24 mouse cellular contexts compared by ENCODE assay signal in the genomic region with DNA sequence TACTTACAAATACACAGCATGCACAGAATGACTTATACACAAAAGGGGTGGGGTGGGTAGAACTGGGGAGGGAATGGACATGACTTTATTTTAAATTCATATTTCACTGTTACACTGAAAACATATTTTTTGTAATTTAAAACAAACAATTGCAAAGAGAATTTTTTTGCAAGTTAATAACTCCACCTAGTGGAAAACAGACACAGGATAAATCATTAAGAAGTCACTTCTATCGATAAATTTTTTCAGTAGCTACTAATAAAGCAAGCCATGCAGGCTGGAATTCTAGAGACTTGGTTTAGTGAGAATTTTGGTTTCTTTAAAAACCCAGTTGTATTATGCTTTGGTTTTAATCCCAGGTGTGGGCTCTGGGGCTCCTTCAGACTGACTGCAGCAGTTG. TPM values are rescaled to one million over a fixed set of nuclear protein-coding genes. Genes with fewer than 3 reads are reported as not detected.
A peak's percentile ranks its signal among the peaks of the same experiment; 100 is the strongest.
DNase-seq lines count a peak whose midpoint lies in the region; TF ChIP-seq lines count a peak whose summit lies in the region.
"Had no signal": no experiment of that assay in that cellular context is flagged by ENCODE, and none has a peak within 500 bp of the region (broad histone marks: within the 10 kb centered on the region; RNA-seq: fewer than 3 reads in every experiment).

No protein-coding gene starts in this region.

- H3K4me3 ChIP-seq in gastrocnemius, adult 2 months = no peak overlapping the region
- H3K4me3 ChIP-seq in left cerebral cortex, adult 2 months = no peak overlapping the region
- no peak overlapping the region for H3K4me3 ChIP-seq in MEL (ENCODE audit: control insufficient read depth in 1 of 2, insufficient read depth in 1 of 2, low read depth in 2 of 2, low read length in 2 of 2)
- H3K4me3 ChIP-seq in kidney, adult 2 months (ENCODE audit: insufficient read depth, low read depth, low read length) = no peak overlapping the region
- H3K4me3 ChIP-seq: forebrain, embryonic 10.5 days; forebrain, embryonic 13.5 days; heart, embryonic 12.5 days; heart, embryonic 15.5 days; hindbrain, embryonic 12.5 days; hindbrain, embryonic 15.5 days had no signal

- H3K79me2 ChIP-seq in MEL (ENCODE audit: control insufficient read depth, insufficient read depth, low read length, poor library complexity) = 0 out of 2 replicates have a peak, but pooled peaks cover 3% of the 10 kb centered on the region

- H3K9me3 ChIP-seq in MEL (replicated peaks; ENCODE audit: insufficient read depth, low read length) = no peaks in the 10 kb centered on the region
- H3K9me3 ChIP-seq: forebrain, embryonic 10.5 days; forebrain, embryonic 13.5 days; G1E; heart, embryonic 15.5 days; hindbrain, embryonic 12.5 days; hindbrain, embryonic 15.5 days had no signal

- no peak overlapping the region for H3K9ac ChIP-seq in MEL (ENCODE audit: control insufficient read depth, low read depth, low read length, poor library complexity, severe bottlenecking)
- H3K9ac ChIP-seq: forebrain, embryonic 13.5 days; heart, embryonic 12.5 days; heart, embryonic 15.5 days; hindbrain, embryonic 12.5 days; hindbrain, embryonic 15.5 days had no signal

- TF ChIP-seq RAD21 in MEL (IDR thresholded peaks at IDR 0.05; ENCODE audit: low read depth, low read length) = peak; percentile 10

- H3K4me1 ChIP-seq in MEL (ENCODE audit: control insufficient read depth in 1 of 2, insufficient read depth in 2 of 2, low read length in 2 of 2) = peaks cover 4 to 11% of the 10 kb centered on the region in 2 experiments; a peak in 3 of 4 replicates
- H3K4me1 ChIP-seq in kidney, adult 2 months (ENCODE audit: control insufficient read depth, insufficient read depth, low read length) = no peaks in the 10 kb centered on the region
- H3K4me1 ChIP-seq: forebrain, embryonic 13.5 days; hindbrain, embryonic 15.5 days had no signal

- TF ChIP-seq EP300 in MEL (IDR thresholded peaks at IDR 0.05; ENCODE audit: low read depth in 1 of 2, low read length in 2 of 2) = no peak

- intact Hi-C loops in gastrocnemius, adult 2 months (cut with DNase I) = loop anchor here (10.0 kb wide), 1 partner anchor 309 kb away; no protein-coding TSS in a partner anchor
- intact Hi-C loops in left cerebral cortex, adult 2 months (cut with DNase I) = no loop called here

- peak; percentile 50 for TF ChIP-seq CTCF in gastrocnemius, adult 2 months (IDR thresholded peaks at IDR 0.05)
- peak; percentile 26 for TF ChIP-seq CTCF in left cerebral cortex, adult 2 months (IDR thresholded peaks at IDR 0.05)
- no peak; a peak in 1 of 6 replicates for TF ChIP-seq CTCF in MEL (IDR thresholded peaks at IDR 0.05 in 2 of 3, conservative IDR thresholded peaks at IDR 0.05 in 1 of 3; ENCODE audit: control insufficient read depth in 1 of 3, insufficient read depth in 1 of 3, low read depth in 2 of 3, low read length in 3 of 3, poor library complexity in 1 of 3, severe bottlenecking in 1 of 3)
- TF ChIP-seq CTCF in kidney, adult 2 months (conservative IDR thresholded peaks at IDR 0.05; ENCODE audit: insufficient read depth, insufficient read length, low read depth, low read length) = no peak

- peak overlapping the region; percentile 59; the same call in 1 of the 2 replicates for H3K27ac ChIP-seq in gastrocnemius, adult 2 months
- no peak overlapping the region for H3K27ac ChIP-seq in left cerebral cortex, adult 2 months
- H3K27ac ChIP-seq in MEL (ENCODE audit: control insufficient read depth, low read depth, low read length) = no peak overlapping the region
- H3K27ac ChIP-seq in kidney, adult 2 months (ENCODE audit: insufficient read depth, low read depth, low read length) = no peak overlapping the region
- H3K27ac ChIP-seq: forebrain, embryonic 10.5 days; forebrain, embryonic 13.5 days; heart, embryonic 15.5 days; hindbrain, embryonic 12.5 days; hindbrain, embryonic 15.5 days had no signal

- no peak for TF ChIP-seq POLR2A in MEL (IDR thresholded peaks at IDR 0.05; ENCODE audit: control insufficient read depth in 1 of 2, insufficient read depth in 1 of 2, low read depth in 1 of 2, low read length in 2 of 2, poor library complexity in 1 of 2)
- no peak for TF ChIP-seq POLR2A in kidney, adult 2 months (IDR thresholded peaks at IDR 0.05; ENCODE audit: low read depth, low read length)

- whole genome bisulfite sequencing in kidney, adult 2 months = 60% methylated on average over 1 of the region's 1 CpGs

- no peaks in the 10 kb centered on the region for H3K27me3 ChIP-seq in MEL (ENCODE audit: control insufficient read depth in 1 of 2, insufficient read depth in 2 of 2, low read length in 2 of 2)
- no peaks in the 10 kb centered on the region for H3K27me3 ChIP-seq in kidney, adult 2 months (replicated peaks; ENCODE audit: control insufficient read depth, insufficient read depth, low read length)
- H3K27me3 ChIP-seq: CH12.LX; forebrain, embryonic 13.5 days; heart, embryonic 12.5 days; heart, embryonic 15.5 days; hindbrain, embryonic 12.5 days; hindbrain, embryonic 15.5 days had no signal

- H3K36me3 ChIP-seq in MEL (ENCODE audit: control insufficient read depth in 1 of 2, insufficient read depth in 2 of 2, low read length in 2 of 2) = peaks cover 14 to 20% of the 10 kb centered on the region in 2 experiments
- H3K36me3 ChIP-seq in kidney, adult 2 months (ENCODE audit: control insufficient read depth, insufficient read depth, low read length) = peaks cover 7% of the 10 kb centered on the region

- DNase-seq in gastrocnemius, adult 2 months = no peak
- DNase-seq in gastrocnemius, postnatal 25 days = no peak
- DNase-seq in left cerebral cortex, adult 2 months (ENCODE audit: extremely low spot score in 1 of 2, low spot score in 2 of 2) = no peak
- no peak for DNase-seq in left cerebral cortex, adult 18-20 months (ENCODE audit: low spot score in 2 of 2)
- DNase-seq in MEL (ENCODE audit: low read depth, low spot score) (no peak), adipocyte (ENCODE audit: low spot score) (peak; percentile 39)
- no peak for DNase-seq in kidney, adult 2 months
- no peak for DNase-seq in natural killer cell, adult 2 months (ENCODE audit: low spot score in 2 of 2)
- DNase-seq: adrenal gland, postnatal 10 days; adrenal gland, postnatal 36 days; B cell, adult 2 months; cerebellum, adult 18-20 months; cerebellum, adult 9-10 months; cerebellum, postnatal 14 days; gastrocnemius, postnatal 10 days; heart, postnatal 14 days had no signal

TF ChIP-seq in MEL, 35 proteins besides CTCF, POLR2A, EP300 and RAD21:
- no peak for TF ChIP-seq ELF1 (IDR thresholded peaks at IDR 0.05; ENCODE audit: low read depth, low read length)
- no peak for TF ChIP-seq NRF1 (IDR thresholded peaks at IDR 0.05; ENCODE audit: insufficient read depth, low read depth, low read length, poor library complexity, severe bottlenecking)
- TF ChIP-seq HCFC1 (IDR thresholded peaks at IDR 0.05; ENCODE audit: low read depth, low read length) = no peak
- TF ChIP-seq MYB (IDR thresholded peaks at IDR 0.05; ENCODE audit: low read depth, low read length) = no peak
- no peak for TF ChIP-seq NELFE (IDR thresholded peaks at IDR 0.05; ENCODE audit: low read depth, low read length)
- TF ChIP-seq TCF12 (IDR thresholded peaks at IDR 0.05; ENCODE audit: low read depth, low read length) = no peak
- no peak for TF ChIP-seq POLR2AphosphoS2 (IDR thresholded peaks at IDR 0.05; ENCODE audit: low read length)
- TF ChIP-seq E2F4 (IDR thresholded peaks at IDR 0.05; ENCODE audit: borderline replicate concordance, low read depth, low read length) = no peak
- TF ChIP-seq UBTF (IDR thresholded peaks at IDR 0.05; ENCODE audit: borderline replicate concordance, insufficient read depth, low read depth, low read length) = no peak
- TF ChIP-seq JUND (IDR thresholded peaks at IDR 0.05; ENCODE audit: low read depth, low read length) = no peak
- no peak for TF ChIP-seq USF1 (IDR thresholded peaks at IDR 0.05; ENCODE audit: low read depth, low read length)
- no peak for TF ChIP-seq SMC3 (IDR thresholded peaks at IDR 0.05; ENCODE audit: low read depth, low read length)
- TF ChIP-seq TAL1 (IDR thresholded peaks at IDR 0.05; ENCODE audit: low read length) = no peak
- no peak for TF ChIP-seq KAT2A (conservative IDR thresholded peaks at IDR 0.05; ENCODE audit: low read depth, low read length)
- no peak for TF ChIP-seq RCOR1 (IDR thresholded peaks at IDR 0.05; ENCODE audit: low read depth, low read length)
- TF ChIP-seq GABPA (IDR thresholded peaks at IDR 0.05; ENCODE audit: low read depth, low read length) = no peak

RNA-seq across cellular contexts. Expression of gene Thada, which starts 41.7 kb away (rescaled TPM):
- total RNA-seq in gastrocnemius, adult 2 months (2021) = 1 to 10 TPM; 5.6 to 6.8 TPM
- 1 to 10 TPM; 4.5 to 5.4 TPM for total RNA-seq in gastrocnemius, postnatal 25 days (2021)
- 10 to 100 TPM; 13.8 to 15.9 TPM for total RNA-seq in left cerebral cortex, adult 2 months (2021)
- 10 to 100 TPM; 11.6 to 14.9 TPM for total RNA-seq in left cerebral cortex, adult 18-20 months (2021)
- 17.5 and 19.8 TPM in 2 replicates for total RNA-seq in MEL (2012; rRNA removed)
- polyA plus RNA-seq in MEL (2012; ENCODE audit: insufficient read depth in 1 of 2, insufficient read length in 2 of 2, low read depth in 1 of 2, low replicate concordance in 2 of 2, missing spikeins in 1 of 2) = 10 to 100 TPM in 1 of 2 experiments, not detected in 1; 20.6 TPM
- polyA plus RNA-seq in kidney, adult 2 months (2012; rRNA removed) = 9.4 and 10.1 TPM in 2 replicates

Comparison
In these comparisons a context has a peak if more than half of its experiments do, and no peak if none do; other contexts are left out.
1. CTCF ChIP-seq: peak in gastrocnemius, adult 2 months (single experiment) and left cerebral cortex, adult 2 months (single experiment); none in MEL (0 of 3) and kidney, adult 2 months (single experiment).